Mouse (Mus musculus): ENCODE results near the gene Rps13.

GRCm38 (mm10) chr7:116288996-116289395 lies 45.0 kb downstream of the Rps13 start:
- TF ChIP-seq GATA1 (IDR thresholded peaks at IDR 0.05; ENCODE audit: low read length) (no peak), TAL1 (IDR thresholded peaks at IDR 0.05; ENCODE audit: low read length) (no peak)
